Mouse (Mus musculus): ENCODE measurements around the gene 4922502D21Rik. TPM values are rescaled to one million over a fixed set of nuclear protein-coding genes. Genes with fewer than 3 reads are reported as not detected.
"Not testable (repeated sequence)": the region's sequence is repeated elsewhere in the genome, so short reads cannot be mapped to it uniquely, and the experiment has no call there.

Gene 4922502D21Rik
- not detected for total RNA-seq (2021)

DNA sequence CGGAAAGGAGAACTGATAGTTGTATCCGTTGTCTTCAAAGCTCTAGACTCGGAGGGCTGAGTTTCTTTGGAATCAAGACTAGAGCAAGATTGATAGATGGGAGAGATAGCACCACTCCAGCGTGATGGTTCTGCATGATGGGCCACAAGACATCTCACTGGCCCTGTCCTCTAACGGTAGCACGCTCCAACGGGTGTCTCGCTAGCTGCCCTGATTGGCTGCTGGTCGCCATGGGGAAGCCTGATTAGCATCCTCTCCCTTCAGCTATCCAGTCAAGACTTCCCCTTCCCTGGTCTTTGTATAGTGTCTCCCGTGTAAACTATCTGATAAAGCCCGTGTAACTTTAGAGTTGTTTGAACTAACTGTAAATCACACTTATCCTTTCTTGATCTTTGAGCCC lies at the start of gene 4922502D21Rik:
4922502D21Rik (minus strand) TSS at position 187 of the 400 bp plus-strand sequence.
- no peak for DNase-seq

DNA sequence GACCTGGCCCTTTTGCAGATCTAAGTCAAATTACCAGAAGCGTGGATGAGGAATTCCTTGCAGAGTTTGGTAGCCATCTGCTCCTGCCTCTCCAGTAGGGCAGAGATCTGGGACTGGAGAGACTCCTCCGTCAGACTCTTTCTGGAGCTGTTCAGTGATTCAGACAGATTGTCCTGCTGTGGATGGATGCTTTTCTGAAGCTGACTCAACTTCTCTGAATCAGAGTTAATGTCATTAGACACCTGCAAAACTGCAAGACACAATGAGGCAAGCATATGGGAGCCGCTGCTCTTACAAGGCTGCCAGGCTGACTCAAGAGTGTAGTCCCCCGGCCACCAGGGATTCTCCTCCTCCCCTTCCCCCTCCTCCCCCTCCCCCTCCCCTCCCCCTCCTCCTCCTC lies 48.9 kb upstream of the 4922502D21Rik start:
- DNase-seq, result no peak

DNA sequence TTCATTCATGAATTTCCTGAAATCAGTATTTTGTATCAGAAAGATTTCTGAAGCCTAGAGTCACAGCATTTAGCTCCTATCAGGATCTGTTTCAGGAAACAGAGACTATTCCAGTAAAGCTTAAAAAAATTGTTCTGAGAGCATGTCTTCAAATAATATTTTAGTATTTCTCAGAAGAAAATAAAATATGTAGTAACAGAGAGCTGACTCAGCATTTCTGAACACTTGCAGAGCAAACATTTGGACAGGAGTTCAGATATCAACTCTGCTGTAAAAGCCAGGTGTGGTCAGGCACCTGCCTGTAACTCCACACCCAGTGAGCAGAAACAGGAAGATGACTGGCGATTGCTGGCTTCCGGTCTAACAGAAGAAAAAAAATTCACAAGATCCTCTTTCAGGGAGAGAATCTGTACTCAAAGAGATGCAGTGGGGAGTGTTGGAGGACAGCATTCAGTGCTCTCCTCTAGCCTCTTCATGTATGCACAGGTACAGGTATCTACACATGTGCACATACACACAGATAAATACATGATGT lies 43.4 kb upstream of the 4922502D21Rik start:
- no peak for DNase-seq

DNA sequence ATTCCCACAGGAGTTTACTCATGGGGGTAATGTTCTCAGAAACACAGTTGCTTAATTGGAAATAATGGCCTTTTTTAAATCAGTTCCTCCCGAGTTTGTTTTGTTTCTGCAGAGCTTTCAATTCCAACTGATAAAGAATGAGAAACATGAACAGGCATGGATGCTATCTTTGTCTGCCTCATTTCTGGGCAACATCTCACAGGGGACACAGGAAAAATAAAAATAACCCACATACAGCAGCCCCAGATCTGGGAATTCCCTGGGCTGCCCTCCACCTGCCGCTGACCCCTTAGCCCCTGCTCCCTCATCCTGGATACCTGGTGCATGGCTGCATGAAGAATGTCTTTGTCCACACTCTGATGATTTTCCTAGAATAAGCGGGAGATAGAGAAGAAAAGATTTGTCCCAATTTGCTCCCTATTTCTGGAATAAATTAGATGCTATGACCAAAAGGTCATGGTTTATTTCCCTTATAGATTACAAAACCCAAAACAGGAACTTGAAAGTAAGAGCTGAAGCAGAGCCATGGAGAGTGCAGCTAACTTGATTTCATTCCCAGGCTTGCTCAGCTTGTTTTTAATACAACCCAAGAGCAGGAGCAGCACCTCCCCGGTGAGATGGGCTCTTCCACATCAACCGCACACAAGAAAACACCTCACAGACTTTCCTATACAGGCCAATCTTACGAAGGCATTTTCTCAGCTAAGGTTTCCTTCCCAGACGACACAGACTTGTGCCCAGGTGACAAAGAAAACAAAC lies 38.0 kb upstream of the 4922502D21Rik start:
- DNase-seq, result no peak

DNA sequence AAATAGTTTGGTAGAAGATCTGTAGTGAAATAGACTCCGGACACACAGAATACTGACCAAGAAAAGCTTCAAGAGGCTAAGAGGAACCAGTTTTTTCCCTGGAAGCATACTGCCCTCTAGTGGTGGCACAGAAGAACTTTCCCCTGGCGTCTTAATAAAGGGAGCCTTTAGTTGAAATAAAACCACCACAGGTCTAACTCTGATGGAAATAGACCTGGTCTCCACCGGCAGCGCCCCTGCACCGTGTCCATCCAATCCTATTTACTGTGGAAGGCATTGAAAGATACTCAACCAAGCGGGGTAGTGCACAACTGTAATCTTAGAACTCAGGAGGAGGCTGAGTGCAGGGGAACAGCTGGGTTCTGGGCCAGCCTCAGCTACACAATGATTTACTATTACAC lies 34.4 kb upstream of the 4922502D21Rik start:
- peak; percentile 52 for DNase-seq

DNA sequence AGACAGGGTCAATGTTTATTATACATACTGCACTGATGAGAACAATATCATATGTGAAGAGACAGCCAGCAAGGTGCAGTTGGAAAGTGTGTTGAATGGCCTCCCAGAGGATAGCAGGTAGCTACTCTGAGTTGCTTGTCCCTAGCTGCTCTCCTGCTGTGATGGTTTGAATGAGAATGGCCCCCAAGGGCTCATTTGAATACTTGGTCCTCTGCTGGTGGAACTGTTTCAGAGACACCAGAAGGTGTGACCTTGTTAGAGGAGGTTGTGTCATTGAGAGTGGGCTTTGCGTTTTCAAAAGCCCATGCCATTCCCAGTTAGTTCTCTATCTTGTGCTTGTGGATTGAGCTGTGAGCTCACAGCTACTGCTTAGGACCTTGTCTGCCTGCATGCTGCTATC lies 32.3 kb upstream of the 4922502D21Rik start:
- no peak for DNase-seq

DNA sequence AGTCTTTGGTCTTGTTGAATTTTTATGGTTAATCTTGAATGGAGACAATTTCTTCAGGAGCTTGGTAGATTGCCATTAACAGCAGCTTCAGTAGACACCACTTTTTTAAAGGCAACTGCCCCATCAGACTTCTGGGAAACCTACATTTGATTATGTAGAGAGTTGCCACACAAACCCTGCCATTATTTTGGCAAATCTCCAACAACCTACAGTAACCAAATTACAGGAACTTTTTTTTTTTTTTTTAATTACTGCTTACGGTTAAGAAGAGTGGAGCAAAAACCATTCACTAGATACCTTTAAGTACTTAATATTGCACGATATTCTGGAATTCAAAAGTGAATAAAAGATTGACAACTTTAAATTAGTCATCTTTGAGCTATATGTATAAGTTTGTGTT lies 27.9 kb upstream of the 4922502D21Rik start:
- DNase-seq, result no peak

DNA sequence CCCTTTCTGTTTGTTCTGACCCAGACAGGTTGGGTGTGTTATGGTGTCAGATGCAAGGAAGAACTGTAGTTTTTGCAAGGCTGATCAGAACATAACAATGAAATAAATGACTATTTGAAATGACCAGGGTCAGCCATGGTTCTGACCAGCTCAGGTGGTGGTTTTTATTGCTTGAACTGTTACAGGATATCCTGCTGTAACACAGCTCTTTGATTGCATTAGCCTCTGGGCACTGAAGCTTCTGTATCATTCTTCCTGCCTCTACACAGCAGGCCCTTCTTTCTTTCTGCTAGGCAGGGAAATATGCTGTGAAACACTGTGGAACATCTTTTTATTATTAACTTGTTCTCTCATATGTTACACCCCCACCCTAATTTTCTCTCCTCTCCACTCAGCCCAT lies 24.8 kb upstream of the 4922502D21Rik start:
- DNase-seq, result no peak

DNA sequence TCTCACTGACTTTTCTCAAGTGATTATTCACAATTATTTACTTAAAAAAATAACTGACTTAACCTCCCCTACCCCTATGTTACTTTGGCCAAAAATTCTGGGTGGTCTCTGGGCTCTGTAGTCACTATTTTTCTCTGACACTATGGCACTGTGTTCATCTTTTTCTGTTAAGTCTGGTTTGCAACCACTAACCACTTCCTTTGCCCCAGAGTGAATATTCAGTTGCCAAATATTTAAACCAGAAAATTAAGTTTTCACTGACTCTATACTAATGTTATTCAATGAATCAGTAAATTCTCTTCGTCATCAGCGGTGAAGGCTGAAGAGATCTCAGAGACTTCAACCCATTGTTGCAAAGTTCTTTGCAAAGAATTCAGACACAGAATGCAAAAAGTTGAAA lies 24.2 kb upstream of the 4922502D21Rik start:
- no peak for DNase-seq

DNA sequence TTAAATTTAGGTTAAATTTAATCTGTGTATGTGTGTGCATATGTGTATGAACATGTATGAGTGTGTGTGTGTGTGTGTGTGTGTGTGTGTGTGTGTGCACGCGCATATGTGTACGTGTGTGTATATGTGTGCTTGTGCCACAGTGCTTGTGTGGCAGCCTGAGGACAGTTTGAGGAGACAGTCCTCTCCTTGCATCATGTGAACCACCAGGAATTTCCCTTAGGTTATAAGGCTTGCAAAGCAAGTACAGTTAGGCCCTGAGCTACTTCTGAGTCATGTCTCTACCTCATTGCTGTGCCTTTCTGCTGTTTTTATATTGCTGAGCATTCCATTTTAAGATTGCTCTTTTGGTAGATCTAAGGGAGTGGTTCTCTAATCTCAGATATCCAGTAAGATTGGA lies 19.5 kb upstream of the 4922502D21Rik start:
- no peak for DNase-seq

DNA sequence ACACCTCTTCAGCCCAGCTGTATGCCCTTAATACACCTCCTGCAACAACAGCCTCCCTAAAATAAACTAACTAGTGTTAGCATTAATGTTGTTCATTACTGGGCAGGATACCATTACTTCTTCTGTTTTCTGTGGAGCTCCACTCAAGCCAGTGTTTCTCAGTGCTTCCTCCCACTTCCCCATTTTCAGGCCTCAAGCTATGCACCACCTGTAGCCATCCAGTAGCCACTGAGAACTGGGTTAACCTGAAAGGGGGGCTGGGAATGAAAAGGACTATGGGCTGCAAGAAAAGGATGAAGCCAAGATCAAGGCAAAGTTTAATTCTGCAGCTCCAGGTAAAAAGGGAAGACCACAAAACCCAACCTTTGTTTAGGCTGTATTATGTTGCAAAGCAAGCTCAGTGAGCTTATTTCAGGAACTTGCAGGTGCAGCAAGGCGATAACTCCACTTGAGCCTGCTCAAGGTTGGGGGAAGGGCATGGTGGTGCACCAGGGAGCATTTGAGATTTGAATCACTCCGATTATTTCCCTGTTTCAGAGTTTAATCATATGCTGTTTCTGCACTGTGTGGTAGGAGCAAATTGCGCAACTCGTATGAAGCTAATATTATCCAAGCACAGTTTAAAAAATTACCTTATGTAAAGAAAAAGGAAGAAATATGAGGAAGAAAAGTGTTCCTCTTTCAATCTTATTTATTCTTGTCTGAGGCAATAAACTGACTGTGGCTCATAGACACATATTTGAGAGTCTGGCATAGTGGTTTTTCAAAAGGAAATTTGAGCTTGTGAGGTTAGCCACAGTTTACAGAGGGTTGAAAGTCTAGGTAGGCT lies 18.1 kb upstream of the 4922502D21Rik start:
- no peak for DNase-seq

DNA sequence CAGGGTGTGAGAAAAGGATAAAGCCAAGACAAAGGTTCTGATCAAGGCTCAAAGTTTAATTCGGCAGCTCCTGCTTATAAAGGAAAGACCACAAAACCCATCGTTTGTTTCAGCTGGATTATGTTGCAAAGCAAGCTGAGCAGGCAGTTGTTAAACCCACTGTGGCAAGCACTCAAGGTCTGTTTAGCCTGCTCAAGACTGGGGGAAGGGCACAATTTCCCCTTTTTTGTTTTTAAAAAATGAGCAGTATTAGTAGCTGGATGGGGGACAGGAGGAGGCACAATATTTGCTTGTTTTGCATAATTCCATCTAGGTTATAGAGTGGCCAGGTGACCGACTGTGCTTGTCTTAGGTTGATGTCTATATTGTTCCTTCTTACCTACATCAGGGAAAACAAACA lies 12.8 kb upstream of the 4922502D21Rik start:
- no peak for DNase-seq

DNA sequence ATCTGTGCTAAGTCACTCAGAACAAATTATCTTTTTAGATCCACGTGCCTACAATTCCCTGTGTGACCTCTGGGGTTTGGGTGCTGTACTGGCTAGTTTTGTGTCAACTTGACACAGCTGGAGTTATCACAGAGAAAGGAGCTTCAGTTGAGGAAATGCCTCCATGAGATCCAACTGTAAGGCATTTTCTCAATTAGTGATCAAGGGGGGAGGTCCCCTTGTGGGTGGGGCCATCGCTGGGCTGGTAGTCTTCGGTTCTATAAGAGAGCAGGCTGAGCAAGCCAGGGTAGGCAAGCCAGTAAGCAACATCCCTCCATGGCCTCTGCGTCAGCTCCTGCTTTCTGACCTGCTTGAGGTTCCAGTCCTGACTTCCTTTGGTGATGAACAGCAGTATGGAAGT lies 10.8 kb upstream of the 4922502D21Rik start, which contains the start of gene Clec12a:
Clec12a (plus strand) TSS at position 301 of the 400 bp plus-strand sequence.
- not testable (repeated sequence) for DNase-seq

DNA sequence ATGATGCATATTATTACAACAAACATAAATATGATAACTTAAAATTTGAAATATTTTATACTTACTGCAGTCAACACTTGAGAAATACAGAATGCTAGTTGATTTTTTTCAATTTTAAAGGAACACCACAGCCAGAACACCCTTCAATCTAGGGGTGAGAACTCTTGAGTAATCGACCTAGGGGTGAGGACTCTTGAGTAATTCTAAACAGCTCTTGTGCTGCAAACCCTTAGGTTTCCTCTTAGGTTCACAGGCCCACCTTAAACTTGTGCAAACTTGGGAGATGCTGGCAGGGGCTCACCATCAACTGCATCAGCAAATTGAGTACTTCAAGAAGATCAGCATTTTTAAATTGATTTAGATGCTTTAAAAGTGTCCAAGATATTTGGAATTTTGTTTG lies 6.2 kb upstream of the 4922502D21Rik start:
- DNase-seq, result no peak

DNA sequence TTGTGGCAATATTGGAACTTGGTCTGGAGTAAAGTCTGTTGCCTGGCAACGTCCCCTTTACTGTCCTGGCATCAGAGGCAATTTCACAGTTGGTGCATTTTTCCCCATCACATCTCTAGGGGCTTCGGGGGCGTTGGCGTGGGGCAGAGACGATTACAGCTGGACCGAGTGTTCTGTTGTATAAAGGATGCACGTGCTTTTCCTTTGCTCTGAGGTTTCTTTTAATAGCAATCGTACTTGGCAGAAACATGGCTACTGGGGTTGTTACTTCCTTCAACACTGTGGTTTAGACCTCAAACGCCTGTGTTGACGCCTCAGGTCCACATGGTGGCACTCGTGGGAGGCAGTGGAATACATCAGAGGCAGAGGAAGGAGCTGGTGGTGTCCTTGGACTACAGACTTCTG lies 2.1 kb upstream of the 4922502D21Rik start:
- peak; percentile 57 for DNase-seq

DNA sequence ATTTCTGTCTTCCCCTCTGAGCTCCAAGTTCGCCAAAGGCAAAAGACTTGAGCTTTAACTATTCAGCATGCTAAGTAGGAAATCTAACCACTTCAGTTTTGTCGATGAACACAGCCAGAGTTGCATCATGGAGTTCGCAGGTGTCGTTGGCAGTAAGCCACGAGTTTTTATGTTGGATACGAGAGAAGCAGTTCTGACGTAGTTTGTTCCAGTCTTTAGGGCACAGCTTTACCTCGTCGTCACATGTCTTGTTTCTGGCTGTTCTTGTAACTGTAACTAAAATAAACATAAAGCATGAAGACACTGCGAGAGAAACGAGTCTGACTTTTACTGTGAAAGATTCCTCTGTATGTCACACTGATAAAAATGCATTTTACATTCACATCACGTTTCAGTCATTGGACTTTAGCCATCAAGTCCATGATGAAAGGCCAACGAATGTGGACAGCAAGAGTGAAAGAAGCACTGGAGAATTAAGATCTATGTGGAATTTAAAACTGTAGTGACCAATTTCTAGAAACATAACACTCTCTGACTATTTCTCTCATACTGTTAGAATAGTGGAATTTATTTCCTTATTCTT lies 4.9 kb downstream of the 4922502D21Rik start:
- DNase-seq, result no peak

DNA sequence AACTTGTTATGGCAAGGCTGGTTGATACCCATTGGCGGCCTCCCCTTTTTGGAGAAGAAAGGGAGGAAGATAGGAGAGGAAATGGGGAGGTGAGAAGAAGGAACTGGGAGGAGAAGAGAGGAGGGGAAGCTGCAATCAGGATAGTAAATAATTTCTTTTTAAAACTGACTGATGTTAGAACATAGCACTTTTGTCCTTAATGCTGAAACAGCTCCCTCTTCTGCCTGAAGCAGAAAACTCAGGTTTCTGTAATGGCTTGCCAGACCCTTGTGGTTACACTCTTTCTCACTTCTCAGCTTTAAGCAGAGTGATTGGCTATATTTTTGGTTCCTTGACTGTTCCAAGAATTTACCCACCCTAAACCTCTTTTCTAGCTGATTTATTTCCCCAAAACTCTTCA lies 5.6 kb downstream of the 4922502D21Rik start:
- no peak for DNase-seq

DNA sequence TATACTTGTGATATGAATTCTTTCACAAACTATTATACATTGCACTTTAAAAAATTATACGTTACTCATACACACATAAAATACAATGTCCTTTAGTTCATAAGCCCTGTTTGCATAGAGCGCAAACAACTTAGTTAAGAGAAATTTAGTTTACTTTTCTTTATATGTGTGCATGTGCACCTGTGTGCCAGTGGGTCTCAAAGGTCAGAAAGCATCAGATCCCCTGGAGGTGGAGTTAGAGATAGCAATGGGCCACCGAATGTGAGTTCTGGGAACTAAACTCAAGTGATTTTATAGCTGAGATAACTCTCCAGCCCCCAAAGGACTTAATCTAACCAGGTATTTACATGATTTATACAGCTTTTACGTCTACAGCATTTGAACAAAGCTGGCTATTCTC lies 12.3 kb downstream of the 4922502D21Rik start:
- no peak for DNase-seq

DNA sequence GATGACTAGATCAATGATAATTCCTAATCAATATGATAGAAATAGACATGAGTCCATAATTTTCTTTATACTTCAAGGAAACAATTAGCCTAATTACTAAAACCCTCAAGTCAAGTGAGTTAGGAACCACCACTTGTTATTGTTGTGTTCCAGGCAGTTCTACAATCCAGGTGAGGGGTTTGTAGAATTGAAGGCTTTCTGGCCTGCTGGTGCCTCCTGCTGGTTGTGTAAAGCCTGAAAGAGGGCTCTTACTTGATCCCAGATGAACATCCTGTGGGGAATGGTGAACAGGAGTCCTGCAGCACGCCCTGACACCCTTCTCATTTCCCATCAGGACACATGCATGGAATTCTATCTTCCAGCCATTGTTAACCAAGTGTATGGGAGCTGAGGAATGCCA lies 13.2 kb downstream of the 4922502D21Rik start:
- DNase-seq, result no peak

DNA sequence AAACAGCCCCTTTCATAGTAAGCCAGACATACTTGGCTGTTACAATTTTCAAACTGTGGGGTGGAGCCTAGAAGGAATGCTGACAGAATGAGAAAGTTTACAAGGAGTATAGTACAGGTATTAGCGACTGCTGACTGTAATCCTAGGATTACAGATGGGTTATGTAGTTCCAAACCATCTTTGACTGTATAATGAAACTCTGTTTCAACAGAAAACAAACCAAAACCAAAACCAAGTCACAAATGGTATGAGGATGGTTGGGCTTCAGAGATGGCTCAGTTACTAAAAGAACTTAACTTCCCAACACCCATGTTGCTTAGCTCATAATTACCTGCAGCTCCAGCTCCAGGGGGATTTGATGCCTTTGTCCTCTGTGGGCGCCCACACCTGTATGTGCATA lies 15.1 kb downstream of the 4922502D21Rik start:
- no peak for DNase-seq

DNA sequence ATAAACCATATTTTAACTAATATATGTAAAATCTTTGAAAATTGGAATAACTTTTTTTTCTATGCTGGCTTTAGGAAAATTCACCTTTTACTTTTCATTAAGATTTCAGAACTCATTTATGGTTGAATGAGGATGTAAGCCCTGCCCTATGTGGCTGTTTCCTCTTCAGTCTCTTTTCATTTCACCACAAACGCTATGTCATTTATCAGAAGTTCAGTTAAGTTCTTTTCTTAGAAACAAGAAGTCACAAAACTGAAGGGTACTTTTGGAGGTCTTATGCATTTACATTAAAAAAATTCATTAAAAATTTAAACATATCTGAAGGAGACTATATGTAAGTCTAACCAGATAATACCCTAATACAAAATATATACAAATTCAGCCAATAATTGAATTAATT lies 15.9 kb downstream of the 4922502D21Rik start:
- no peak for DNase-seq

DNA sequence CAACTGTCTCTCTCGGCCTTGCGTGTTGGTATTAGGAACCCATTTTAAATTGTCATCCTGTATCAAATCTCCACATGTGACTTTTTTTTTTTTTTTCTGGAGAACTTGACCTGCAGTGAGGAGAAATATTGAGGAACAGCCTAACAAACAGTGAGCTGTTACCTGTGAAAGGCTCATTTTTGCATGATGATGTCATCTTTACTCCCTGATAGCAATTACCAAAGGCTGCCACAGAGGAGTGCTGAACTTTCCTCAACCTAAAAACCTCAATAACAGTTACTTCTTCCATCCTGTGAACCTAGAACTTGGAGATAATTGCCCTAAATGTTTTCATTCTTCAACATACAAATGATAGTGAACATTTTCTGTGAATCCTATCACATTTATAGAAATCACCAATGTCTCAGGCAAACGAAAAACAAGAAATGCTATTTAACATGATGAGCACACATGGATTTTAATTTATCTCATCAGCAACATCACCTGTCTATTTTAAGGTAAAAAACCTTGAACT lies 16.9 kb downstream of the 4922502D21Rik start:
- no peak for DNase-seq

DNA sequence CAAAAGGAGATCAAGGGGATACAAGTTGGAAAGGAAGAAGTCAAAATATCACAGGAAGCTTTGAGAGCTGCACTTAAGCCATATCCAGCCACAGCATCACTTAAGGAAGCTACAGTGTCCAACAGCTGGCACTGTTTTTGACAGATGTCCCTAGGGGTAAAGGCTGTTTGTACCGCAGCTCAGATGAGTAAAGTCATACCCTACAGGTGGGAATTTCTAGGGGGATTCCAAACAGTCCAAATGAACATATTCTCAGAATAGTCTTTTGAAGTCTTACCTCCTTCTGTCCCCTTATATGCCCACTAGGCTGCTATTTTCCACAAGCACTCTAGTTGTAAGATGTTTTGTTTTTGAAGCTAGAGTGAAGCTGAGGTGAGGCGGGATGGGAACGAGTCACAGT lies 19.1 kb downstream of the 4922502D21Rik start:
- DNase-seq, result no peak
